Mouse (Mus musculus) gastrocnemius, adult 18-20 months (tissue): ENCODE measurements around the gene Fam167b. TPM values are rescaled to one million over a fixed set of nuclear protein-coding genes. Genes with fewer than 3 reads are reported as not detected.
A peak's percentile ranks its signal among the peaks of the same experiment; 100 is the strongest.
"Not testable (repeated sequence)": the region's sequence is repeated elsewhere in the genome, so short reads cannot be mapped to it uniquely, and the experiment has no call there.

Experiments
- DNase-seq: peaks from one replicate; pipeline ENCODE4 v3.0.0; 2021; ENCODE audit warnings: low spot score
- microRNA-seq: library from miRNA; unstranded; fragments of <30 nt; microRNA quantifications from one replicate; pipeline ENCODE4 v1.2.0, GENCODE M21; 2021
- total RNA-seq, 2 experiments: library from RNA; stranded (reverse); gene quantifications; 2 replicates each; pipeline ENCODE4 v1.2.3; 2021

Gene Fam167b
- total RNA-seq, 2 experiments from 2014 or later = not detected

GRCm38 (mm10) chr4:129561184-129561583, 17.2 kb downstream of the Fam167b start:
- no peak for DNase-seq

- no peak for DNase-seq
Measured at GRCm38 (mm10) chr4:129558321-129558955, 19.9 kb downstream of the Fam167b start.

- DNase-seq = no peak
Measured at GRCm38 (mm10) chr4:129557256-129557808, 21.0 kb downstream of the Fam167b start.

- peak; percentile 87 for DNase-seq
Measured at GRCm38 (mm10) chr4:129556532-129557223, 21.7 kb downstream of the Fam167b start.

- no peak for DNase-seq
Measured at GRCm38 (mm10) chr4:129555862-129556531, 22.4 kb downstream of the Fam167b start.

- DNase-seq = no peak
Measured at GRCm38 (mm10) chr4:129555421-129555861, 22.9 kb downstream of the Fam167b start.

- DNase-seq = not testable (repeated sequence)
Measured at GRCm38 (mm10) chr4:129554512-129554911, 23.8 kb downstream of the Fam167b start.

GRCm38 (mm10) chr4:129550295-129550694, 28.1 kb downstream of the Fam167b start:
- DNase-seq = no peak

- no peak for DNase-seq
Measured at GRCm38 (mm10) chr4:129549306-129549705, 29.0 kb downstream of the Fam167b start.

- DNase-seq = not testable (repeated sequence)
Measured at GRCm38 (mm10) chr4:129547631-129548030, 30.7 kb downstream of the Fam167b start.

- no peak for DNase-seq
Measured at GRCm38 (mm10) chr4:129544106-129544505, 34.2 kb downstream of the Fam167b start.

GRCm38 (mm10) chr4:129542592-129543141, 35.7 kb downstream of the Fam167b start, which contains the start of gene Hdac1:
Hdac1 (minus strand) TSS chr4:129542713.
- DNase-seq = peak; percentile 95

GRCm38 (mm10) chr4:129541868-129542591, 36.3 kb downstream of the Fam167b start:
- DNase-seq = peak; percentile 7

- DNase-seq = no peak
Measured at GRCm38 (mm10) chr4:129540012-129540411, 38.3 kb downstream of the Fam167b start.

GRCm38 (mm10) chr4:129528901-129529300, 49.4 kb downstream of the Fam167b start:
- not testable (repeated sequence) for DNase-seq

Small RNAs within 50 kb of the gene (microRNA-seq; reads per million reads assigned to microRNA genes)
- not detected for gene Mir8119

Other genes with a start within 250 kb of the Fam167b start
- gene Rbbp4, start 243.2 kb downstream of the Fam167b start, total RNA-seq = 10 to 100 TPM; 34.6 to 45.1 TPM
- gene Zbtb8os, start 242.9 kb downstream of the Fam167b start, total RNA-seq = 10 to 100 TPM; 24.9 to 30.2 TPM
- gene Zbtb8a, start 200.4 kb downstream of the Fam167b start, total RNA-seq = under 1 TPM; 0.59 to 0.82 TPM
- gene Zbtb8b, start 137.7 kb downstream of the Fam167b start, total RNA-seq = not detected
- gene Bsdc1, start 117.0 kb downstream of the Fam167b start, total RNA-seq = 10 to 100 TPM; 36.4 to 41.2 TPM
- gene Tssk3, start 87.5 kb downstream of the Fam167b start, total RNA-seq = not detected
- not detected for gene Fam229a, start 87.4 kb downstream of the Fam167b start, total RNA-seq
- gene Marcksl1, start 65.0 kb downstream of the Fam167b start, total RNA-seq = 1 to 10 TPM in 1 of 2 experiments, under 1 TPM in 1; 0.64 to 1.1 TPM
- gene Hdac1, start 35.8 kb downstream of the Fam167b start, total RNA-seq = 1 to 10 TPM; 7.7 to 8.2 TPM
- gene Lck, start 4.9 kb downstream of the Fam167b start, total RNA-seq = not detected
- gene Eif3i, start 22.1 kb upstream of the Fam167b start, total RNA-seq = 100 to 1,000 TPM; 132 to 136 TPM
- gene Tmem234, start 22.1 kb upstream of the Fam167b start, total RNA-seq = 10 to 100 TPM; 28.8 to 32.9 TPM
- under 1 TPM; 0.71 to 0.84 TPM for gene Dcdc2b, start 35.7 kb upstream of the Fam167b start, total RNA-seq
- 1 to 10 TPM; 7.4 to 8.8 TPM for gene Iqcc, start 40.5 kb upstream of the Fam167b start, total RNA-seq
- gene Ccdc28b, start 45.4 kb upstream of the Fam167b start, total RNA-seq = 10 to 100 TPM; 28.7 to 29.2 TPM
- gene Txlna, start 62.5 kb upstream of the Fam167b start, total RNA-seq = 10 to 100 TPM; 17.4 to 18.6 TPM
- gene Kpna6, start 94.2 kb upstream of the Fam167b start, total RNA-seq = 10 to 100 TPM; 74.1 to 78.0 TPM
- 1 to 10 TPM; 3.0 to 3.9 TPM for gene Tmem39b, start 118.3 kb upstream of the Fam167b start, total RNA-seq
- 10 to 100 TPM; 22.7 to 24.3 TPM for gene Khdrbs1, start 163.8 kb upstream of the Fam167b start, total RNA-seq
- 100 to 1,000 TPM; 600 to 670 TPM for gene Ptp4a2, start 232.7 kb upstream of the Fam167b start, total RNA-seq